Mouse (Mus musculus) kidney, adult 2 months (tissue): ENCODE measurements around the gene Saysd1. TPM values are rescaled to one million over a fixed set of nuclear protein-coding genes. Genes with fewer than 3 reads are reported as not detected.

ENCODE experiments used
- DNase-seq: peaks from one replicate; pipeline ENCODE4 v3.0.0; 2021
- H3K27ac ChIP-seq: fragments of 200-500 bp; 2 replicates; pipeline ENCODE4 v1.5.1; 2012; ENCODE audit warnings: low read depth, low read length, control low read depth, inconsistent platforms; ENCODE audit not compliant: insufficient read depth
- H3K27me3 ChIP-seq: fragments of 200-500 bp; replicated peaks from 2 replicates; pipeline ENCODE4 v1.6.1; 2012; ENCODE audit warnings: mild to moderate bottlenecking, moderate library complexity, low read length, inconsistent platforms; ENCODE audit not compliant: control insufficient read depth, insufficient read depth
- H3K36me3 ChIP-seq: fragments of 200-500 bp; 2 replicates; pipeline ENCODE4 v1.6.1; 2012; ENCODE audit warnings: mild to moderate bottlenecking, moderate library complexity, low read length, inconsistent platforms; ENCODE audit not compliant: control insufficient read depth, insufficient read depth
- H3K4me1 ChIP-seq: fragments of 200-500 bp; 2 replicates; pipeline ENCODE4 v1.6.1; 2011; ENCODE audit warnings: low read length; ENCODE audit not compliant: control insufficient read depth, insufficient read depth
- H3K4me3 ChIP-seq: fragments of 200-500 bp; 2 replicates; pipeline ENCODE4 v1.5.1; 2011; ENCODE audit warnings: mild to moderate bottlenecking, low read depth, low read length, control low read depth; ENCODE audit not compliant: insufficient read depth
- CTCF ChIP-seq: fragments of 200-500 bp; conservative IDR thresholded peaks from 2 replicates; pipeline ENCODE4 v1.5.1; 2011; ENCODE audit warnings: low read depth, mild to moderate bottlenecking, control low read depth, low read length, moderate library complexity, mixed read lengths; ENCODE audit not compliant: insufficient read depth, insufficient read length
- POLR2A ChIP-seq: fragments of 200-500 bp; IDR thresholded peaks from one replicate; pipeline ENCODE4 v1.6.1; 2011; ENCODE audit warnings: low read depth, low read length, control low read depth
- WGBS: fragments of 180-500 bp; shearing (Covaris S2); methylation state at CpG from one replicate; pipeline ENCODE4 v1.1.7; 2018; 5-methylcytosine and 5-hydroxymethylcytosine counted together
- polyA plus RNA-seq: library from polyadenylated mRNA; depleted of rRNA; stranded (reverse); fragments of >200 nt; gene quantifications from 2 replicates; pipeline ENCODE4 v1.2.3, GENCODE M21; 2012

Gene Saysd1
- polyA plus RNA-seq, 1 experiment, result 11.4 TPM

GRCm38 (mm10) chr14:20154245-20154644 lies 15.9 kb upstream of the Saysd1 start:
- TF ChIP-seq POLR2A (no peak), CTCF (no peak)

GRCm38 (mm10) chr14:20149127-20150080 lies 11.1 kb upstream of the Saysd1 start:
- TF ChIP-seq POLR2A, result no peak
- TF ChIP-seq CTCF, result no peak
- DNase-seq, result no peak
- Histone ChIP-seq H3K27me3 (no peaks in the 10 kb centered on the region), H3K4me3 (no peak overlapping the region), H3K4me1 (peaks cover 27% of the 10 kb centered on the region; the same call in 1 of the 2 replicates), H3K27ac (no peak overlapping the region), H3K36me3 (peaks cover 6% of the 10 kb centered on the region; the same call in 1 of the 2 replicates)
- WGBS, result 69% methylated on average over 22 of the region's 22 CpGs

More at GRCm38 (mm10) chr14:20154245-20154644, 15.9 kb upstream of the Saysd1 start:
- Histone ChIP-seq H3K27me3 (no peaks in the 10 kb centered on the region), H3K4me3 (no peak overlapping the region), H3K4me1 (peaks cover 48% of the 10 kb centered on the region), H3K36me3 (no peaks in the 10 kb centered on the region; the same call in 1 of the 2 replicates), H3K27ac (no peak overlapping the region)
- DNase-seq, result no peak
- 37% methylated on average over 7 of the region's 7 CpGs for WGBS

- H3K27ac ChIP-seq, result no peak overlapping the region
- no peak overlapping the region for H3K4me3 ChIP-seq
- DNase-seq, result no peak
- H3K27me3 ChIP-seq, result no peaks in the 10 kb centered on the region
- peaks cover 6% of the 10 kb centered on the region; the same call in 1 of the 2 replicates for H3K36me3 ChIP-seq
- TF ChIP-seq CTCF (no peak), POLR2A (no peak)
- peaks cover 20% of the 10 kb centered on the region; the same call in 1 of the 2 replicates for H3K4me1 ChIP-seq
- 81% methylated on average over 11 of the region's 11 CpGs for WGBS
Observed at GRCm38 (mm10) chr14:20148514-20148913, 10.2 kb upstream of the Saysd1 start.

- peaks cover 6% of the 10 kb centered on the region; the same call in 1 of the 2 replicates for H3K36me3 ChIP-seq
- WGBS, result 40% methylated on average over 7 of the region's 7 CpGs
- H3K27ac ChIP-seq, result no peak overlapping the region
- H3K27me3 ChIP-seq, result no peaks in the 10 kb centered on the region
- no peak for TF ChIP-seq POLR2A
- no peak for TF ChIP-seq CTCF
- no peak overlapping the region for H3K4me3 ChIP-seq
- H3K4me1 ChIP-seq, result peaks cover 20% of the 10 kb centered on the region; the same call in 1 of the 2 replicates
- peak; percentile 50 for DNase-seq
Observed at GRCm38 (mm10) chr14:20147854-20148253, 9.5 kb upstream of the Saysd1 start.

GRCm38 (mm10) chr14:20144093-20144492 lies 5.8 kb upstream of the Saysd1 start:
- TF ChIP-seq POLR2A (no peak), CTCF (no peak)
- Histone ChIP-seq H3K27ac (no peak overlapping the region), H3K27me3 (no peaks in the 10 kb centered on the region), H3K4me3 (no peak overlapping the region), H3K4me1 (peaks cover 6% of the 10 kb centered on the region; the same call in 1 of the 2 replicates), H3K36me3 (peaks cover 6% of the 10 kb centered on the region; the same call in 1 of the 2 replicates)
- 47% methylated on average over 4 of the region's 4 CpGs for WGBS
- peak; percentile 6 for DNase-seq

- Histone ChIP-seq H3K4me1 (no peaks in the 10 kb centered on the region), H3K27me3 (no peaks in the 10 kb centered on the region), H3K4me3 (no peak overlapping the region), H3K27ac (no peak overlapping the region), H3K36me3 (no peaks in the 10 kb centered on the region)
- DNase-seq, result no peak
- no peak for TF ChIP-seq CTCF
- WGBS, result 80% methylated on average over 10 of the region's 10 CpGs
Observed at GRCm38 (mm10) chr14:20134965-20135671, 3.2 kb downstream of the Saysd1 start.
